Mouse (Mus musculus) kidney, postnatal 36 days (tissue): ENCODE results near the gene Mtmr12.
"Not testable (repeated sequence)": the region's sequence is repeated elsewhere in the genome, so short reads cannot be mapped to it uniquely, and the experiment has no call there.

Source experiments
- DNase-seq, 2 experiments: peaks; one replicate each; pipeline ENCODE4 v3.0.0; 2021 to 2022; ENCODE audit warnings: mixed read lengths in 2 of 2

Mtmr12 gene

GRCm38 (mm10) chr15:12212266-12212665 lies 7.4 kb downstream of the Mtmr12 start:
- DNase-seq: no peak

- no peak for DNase-seq
Observed at GRCm38 (mm10) chr15:12214531-12215414, 9.9 kb downstream of the Mtmr12 start.

GRCm38 (mm10) chr15:12215415-12215718 lies 10.5 kb downstream of the Mtmr12 start:
- no peak for DNase-seq

- DNase-seq: no peak
Observed at GRCm38 (mm10) chr15:12216119-12216518, 11.3 kb downstream of the Mtmr12 start.

GRCm38 (mm10) chr15:12216798-12217197 lies 12.0 kb downstream of the Mtmr12 start:
- DNase-seq: no peak

GRCm38 (mm10) chr15:12217332-12217731 lies 12.5 kb downstream of the Mtmr12 start:
- DNase-seq: not testable (repeated sequence)

GRCm38 (mm10) chr15:12217849-12218248 lies 13.0 kb downstream of the Mtmr12 start:
- DNase-seq: no peak

GRCm38 (mm10) chr15:12218583-12219382 lies 14.0 kb downstream of the Mtmr12 start:
- DNase-seq: no peak

- DNase-seq: peak; percentile 52 to 71
Observed at GRCm38 (mm10) chr15:12221131-12221530, 16.3 kb downstream of the Mtmr12 start.

- no peak for DNase-seq
Observed at GRCm38 (mm10) chr15:12222564-12223302, 17.9 kb downstream of the Mtmr12 start.

- DNase-seq: no peak
Observed at GRCm38 (mm10) chr15:12223393-12223792, 18.6 kb downstream of the Mtmr12 start.

- no peak for DNase-seq
Observed at GRCm38 (mm10) chr15:12224239-12224638, 19.4 kb downstream of the Mtmr12 start.

GRCm38 (mm10) chr15:12225062-12225461 lies 20.2 kb downstream of the Mtmr12 start:
- peak; percentile 32 to 48 for DNase-seq

GRCm38 (mm10) chr15:12226908-12227307 lies 22.1 kb downstream of the Mtmr12 start:
- peak; percentile 56 to 65 for DNase-seq

GRCm38 (mm10) chr15:12227355-12227754 lies 22.5 kb downstream of the Mtmr12 start:
- peak in 1 of 2 experiments; percentile 49 for DNase-seq

- no peak for DNase-seq
Observed at GRCm38 (mm10) chr15:12229603-12230242, 24.9 kb downstream of the Mtmr12 start.

GRCm38 (mm10) chr15:12230243-12230935 lies 25.6 kb downstream of the Mtmr12 start:
- DNase-seq: no peak

- DNase-seq: peak in 1 of 2 experiments; percentile 39
Observed at GRCm38 (mm10) chr15:12231462-12231861, 26.6 kb downstream of the Mtmr12 start.

GRCm38 (mm10) chr15:12232429-12232828 lies 27.6 kb downstream of the Mtmr12 start:
- no peak for DNase-seq

GRCm38 (mm10) chr15:12233021-12233420 lies 28.2 kb downstream of the Mtmr12 start:
- DNase-seq: no peak

- no peak for DNase-seq
Observed at GRCm38 (mm10) chr15:12235559-12235958, 30.7 kb downstream of the Mtmr12 start.

- DNase-seq: no peak
Observed at GRCm38 (mm10) chr15:12235983-12236382, 31.2 kb downstream of the Mtmr12 start.
